Mouse (Mus musculus): ENCODE measurements around the gene Zfp386. TPM values are rescaled to one million over a fixed set of nuclear protein-coding genes. Genes with fewer than 3 reads are reported as not detected.

Gene Zfp386
- polyA plus RNA-seq, 1 experiment: 5.1 TPM

GRCm38 (mm10) chr12:116084294-116084693, 36.8 kb downstream of the Zfp386 start:
- TF ChIP-seq CTCF (IDR thresholded peaks at IDR 0.05; ENCODE audit: insufficient read depth, low read length) (no peak), POLR2A (IDR thresholded peaks at IDR 0.05; ENCODE audit: borderline replicate concordance, extremely low read depth, low read depth, low read length) (no peak)
- Histone ChIP-seq H3K4me1 (ENCODE audit: control insufficient read depth, insufficient read depth, low read length) (no peaks in the 10 kb centered on the region), H3K4me3 (replicated peaks; ENCODE audit: extremely low read depth, low read depth, low read length) (no peak overlapping the region)
- no peak for DNase-seq
- 48% methylated on average over 2 of the region's 2 CpGs for WGBS

GRCm38 (mm10) chr12:116086951-116087600, 39.6 kb downstream of the Zfp386 start:
- Histone ChIP-seq H3K4me1 (ENCODE audit: control insufficient read depth, insufficient read depth, low read length) (no peaks in the 10 kb centered on the region), H3K4me3 (replicated peaks; ENCODE audit: extremely low read depth, low read depth, low read length) (no peak overlapping the region)
- DNase-seq: no peak
- no peak for TF ChIP-seq POLR2A (IDR thresholded peaks at IDR 0.05; ENCODE audit: borderline replicate concordance, extremely low read depth, low read depth, low read length)
- no peak for TF ChIP-seq CTCF (IDR thresholded peaks at IDR 0.05; ENCODE audit: insufficient read depth, low read length)
- WGBS: 84% methylated on average over 5 of the region's 5 CpGs

- TF ChIP-seq POLR2A (IDR thresholded peaks at IDR 0.05; ENCODE audit: borderline replicate concordance, extremely low read depth, low read depth, low read length) (no peak), CTCF (IDR thresholded peaks at IDR 0.05; ENCODE audit: insufficient read depth, low read length) (no peak)
- H3K4me3 ChIP-seq (replicated peaks; ENCODE audit: extremely low read depth, low read depth, low read length): no peak overlapping the region
- no peak for DNase-seq
- 83% methylated on average over 3 of the region's 3 CpGs for WGBS
- no peaks in the 10 kb centered on the region for H3K4me1 ChIP-seq (ENCODE audit: control insufficient read depth, insufficient read depth, low read length)
These were observed 42.3 kb downstream of the Zfp386 start for GRCm38 (mm10) chr12:116089836-116090235.

- no peak for DNase-seq
- H3K4me3 ChIP-seq (replicated peaks; ENCODE audit: extremely low read depth, low read depth, low read length): no peak overlapping the region
- 77% methylated on average over 14 of the region's 14 CpGs for WGBS
- H3K4me1 ChIP-seq (ENCODE audit: control insufficient read depth, insufficient read depth, low read length): no peaks in the 10 kb centered on the region; the same call in 1 of the 2 replicates
- no peak for TF ChIP-seq POLR2A (IDR thresholded peaks at IDR 0.05; ENCODE audit: borderline replicate concordance, extremely low read depth, low read depth, low read length)
- TF ChIP-seq CTCF (IDR thresholded peaks at IDR 0.05; ENCODE audit: insufficient read depth, low read length): no peak
These were observed 47.4 kb downstream of the Zfp386 start for GRCm38 (mm10) chr12:116094765-116095555.

GRCm38 (mm10) chr12:116096361-116096904, 48.9 kb downstream of the Zfp386 start:
- WGBS: 39% methylated on average over 3 of the region's 3 CpGs
- DNase-seq: no peak
- Histone ChIP-seq H3K4me3 (replicated peaks; ENCODE audit: extremely low read depth, low read depth, low read length) (no peak overlapping the region), H3K4me1 (ENCODE audit: control insufficient read depth, insufficient read depth, low read length) (no peaks in the 10 kb centered on the region; the same call in 1 of the 2 replicates)
- TF ChIP-seq POLR2A (IDR thresholded peaks at IDR 0.05; ENCODE audit: borderline replicate concordance, extremely low read depth, low read depth, low read length) (no peak), CTCF (IDR thresholded peaks at IDR 0.05; ENCODE audit: insufficient read depth, low read length) (no peak)

GRCm38 (mm10) chr12:116097166-116097565, 49.6 kb downstream of the Zfp386 start:
- WGBS: 81% methylated on average over 8 of the region's 8 CpGs
- DNase-seq: no peak
- TF ChIP-seq CTCF (IDR thresholded peaks at IDR 0.05; ENCODE audit: insufficient read depth, low read length) (no peak), POLR2A (IDR thresholded peaks at IDR 0.05; ENCODE audit: borderline replicate concordance, extremely low read depth, low read depth, low read length) (no peak)
- H3K4me3 ChIP-seq (replicated peaks; ENCODE audit: extremely low read depth, low read depth, low read length): no peak overlapping the region
- no peaks in the 10 kb centered on the region; the same call in 1 of the 2 replicates for H3K4me1 ChIP-seq (ENCODE audit: control insufficient read depth, insufficient read depth, low read length)

- TF ChIP-seq CTCF (IDR thresholded peaks at IDR 0.05; ENCODE audit: insufficient read depth, low read length) (no peak), POLR2A (IDR thresholded peaks at IDR 0.05; ENCODE audit: borderline replicate concordance, extremely low read depth, low read depth, low read length) (no peak)
- no peak for DNase-seq
- H3K4me3 ChIP-seq (replicated peaks; ENCODE audit: extremely low read depth, low read depth, low read length): no peak overlapping the region
- no peaks in the 10 kb centered on the region for H3K4me1 ChIP-seq (ENCODE audit: control insufficient read depth, insufficient read depth, low read length)
- 85% methylated on average over 2 of the region's 2 CpGs for WGBS
These were observed 54.4 kb downstream of the Zfp386 start for GRCm38 (mm10) chr12:116101945-116102344.

- DNase-seq: no peak
- WGBS: 58% methylated on average over 9 of the region's 9 CpGs
These were observed 62.2 kb downstream of the Zfp386 start for GRCm38 (mm10) chr12:116109451-116110353.

More at GRCm38 (mm10) chr12:116109451-116110353, 62.2 kb downstream of the Zfp386 start:
- H3K4me3 ChIP-seq (replicated peaks; ENCODE audit: extremely low read depth, low read depth, low read length): no peak overlapping the region
- no peak for TF ChIP-seq POLR2A (IDR thresholded peaks at IDR 0.05; ENCODE audit: borderline replicate concordance, extremely low read depth, low read depth, low read length)
- no peak for TF ChIP-seq CTCF (IDR thresholded peaks at IDR 0.05; ENCODE audit: insufficient read depth, low read length)
- H3K4me1 ChIP-seq (ENCODE audit: control insufficient read depth, insufficient read depth, low read length): no peaks in the 10 kb centered on the region

All from lung, adult 2 months (tissue).